Mouse (Mus musculus) brain, adult 2 months (tissue): ENCODE results near the gene H2-M2.
A peak's percentile ranks its signal among the peaks of the same experiment; 100 is the strongest.

Experiments
- DNase-seq: peaks from one replicate; pipeline ENCODE4 v3.0.0; 2011; ENCODE audit warnings: low read depth, low spot score

The H2-M2 gene

DNA sequence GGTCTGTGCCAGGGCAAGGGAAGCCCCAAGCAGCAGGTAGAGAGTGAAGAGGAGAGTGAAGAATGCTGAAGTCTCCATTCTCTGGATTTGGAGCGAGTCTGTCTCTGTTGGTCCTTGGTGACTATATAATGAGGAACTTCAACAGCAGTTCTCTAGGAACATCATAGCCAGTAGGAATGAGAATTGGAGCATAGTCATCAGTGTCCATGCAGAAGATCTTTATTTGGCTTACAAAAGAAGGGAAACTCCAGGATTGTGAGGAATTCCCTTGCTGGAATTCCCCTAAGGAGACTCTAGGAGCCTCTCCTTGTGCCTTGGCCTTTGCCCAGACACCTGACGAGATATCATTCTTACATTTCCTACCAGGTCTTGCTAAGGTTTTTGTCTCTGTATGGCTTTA, at the start of gene H2-M2:
TSS of gene H2-M2 (minus strand) at position 101 of the 400 bp plus-strand sequence.
- DNase-seq: no peak

DNA sequence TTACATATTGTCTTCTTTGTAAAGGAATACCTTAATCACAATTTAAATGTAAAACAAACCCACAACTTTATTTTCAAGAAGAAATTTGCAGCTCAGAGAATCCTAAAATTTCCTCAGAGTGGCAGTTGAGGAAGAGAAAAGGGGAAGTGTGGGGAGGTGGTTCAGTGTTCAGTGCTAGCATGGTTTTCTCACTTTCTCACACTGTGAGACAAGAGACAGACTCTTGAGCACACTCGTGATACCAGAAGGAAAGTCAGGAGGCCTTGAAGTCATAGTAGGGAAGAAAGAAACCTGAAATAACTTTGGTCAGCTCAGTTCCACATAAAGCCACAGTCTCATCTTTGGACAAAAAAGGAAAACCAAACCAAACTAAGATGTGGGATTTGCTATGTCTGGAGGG, 42.1 kb upstream of the H2-M2 start:
- DNase-seq: peak; percentile 55

DNA sequence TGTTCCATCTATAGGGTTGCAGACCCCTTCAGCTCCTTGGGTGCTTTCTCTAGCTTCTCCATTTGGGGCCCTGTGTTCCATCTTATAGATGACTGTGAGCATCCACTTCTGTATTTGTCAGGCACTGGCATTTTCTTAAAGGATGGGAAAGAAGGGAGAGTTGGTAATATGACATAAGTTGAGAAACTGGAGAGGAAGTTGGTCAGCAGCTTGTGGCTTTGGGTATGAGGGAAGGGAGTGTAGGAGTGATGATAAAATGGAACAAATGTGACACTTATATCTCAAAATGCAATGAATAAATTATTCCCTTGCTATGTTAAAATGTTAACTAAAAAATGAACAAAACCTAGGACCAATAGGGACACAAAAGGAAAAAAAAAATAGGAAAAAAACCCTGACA, 41.3 kb upstream of the H2-M2 start:
- DNase-seq: peak; percentile 23

DNA sequence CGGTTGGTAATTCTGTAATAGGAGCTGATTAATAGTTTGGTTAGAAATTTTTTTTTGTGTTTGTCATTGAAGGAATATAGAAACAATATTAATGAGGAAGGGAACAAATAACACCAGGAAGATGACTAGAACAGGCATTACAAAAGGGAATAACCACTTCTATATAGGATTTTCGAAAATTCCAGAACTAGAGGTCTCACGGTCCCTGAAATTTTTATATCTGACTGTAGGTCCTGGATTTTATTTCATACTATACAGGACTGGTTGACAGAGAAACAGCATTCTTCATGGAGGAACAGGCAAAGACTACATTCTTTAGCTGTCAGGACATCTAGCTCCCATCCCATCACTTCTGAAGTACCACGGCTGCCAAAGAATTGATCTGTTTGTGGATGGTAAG, 24.4 kb upstream of the H2-M2 start, which contains the start of gene Olfr111:
TSS of gene Olfr111 (plus strand) at position 301 of the 400 bp plus-strand sequence.
- no peak for DNase-seq

DNA sequence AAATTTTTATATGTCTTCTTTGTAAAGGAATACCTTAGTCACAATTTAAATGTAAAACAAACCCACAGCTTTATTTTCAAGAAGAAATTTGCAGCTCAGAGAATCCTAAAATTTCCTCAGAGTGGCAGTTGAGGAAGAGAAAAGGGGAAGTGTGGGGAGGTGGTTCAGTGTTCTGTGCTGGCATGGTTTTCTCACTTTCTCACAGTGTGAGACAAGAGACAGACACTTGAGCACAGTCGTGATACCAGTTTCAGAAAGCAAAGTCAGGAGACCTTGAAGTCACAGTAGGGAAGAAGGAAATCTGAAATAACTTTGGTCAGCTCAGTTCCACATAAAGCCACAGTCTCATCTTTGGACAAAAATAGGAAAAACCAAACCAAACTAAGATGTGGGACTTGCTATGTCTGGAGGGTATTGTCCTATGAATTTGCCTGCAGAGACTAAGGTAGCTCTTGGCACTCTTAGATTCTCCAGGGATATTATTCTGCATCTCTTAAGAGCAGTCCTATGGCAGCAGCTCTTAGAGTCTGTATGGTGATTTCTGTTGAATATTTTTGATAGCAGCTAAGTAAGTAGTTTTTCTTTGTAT, 8.7 kb upstream of the H2-M2 start, which contains the start of gene Olfr110:
TSS of gene Olfr110 (plus strand) at position 539 of the 589 bp plus-strand sequence.
- DNase-seq: peak; percentile 59

DNA sequence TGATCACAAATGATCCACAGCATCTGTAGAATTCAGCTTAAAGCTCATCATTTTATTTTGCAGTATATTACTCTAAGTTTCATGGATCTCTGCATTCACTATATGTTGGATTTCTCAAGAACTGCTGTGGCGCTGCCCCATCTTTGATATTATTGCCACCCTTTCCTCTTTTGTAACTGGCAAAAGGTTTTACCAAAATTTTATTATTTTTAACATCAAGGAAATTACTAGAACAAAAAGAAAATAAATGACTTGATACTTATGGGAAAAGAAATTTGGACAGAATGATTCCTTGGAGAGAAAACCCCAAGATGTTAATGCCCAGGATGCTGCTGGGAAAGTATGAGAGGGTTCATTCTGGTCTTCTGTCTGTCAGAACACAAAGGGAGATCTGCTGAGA, 24.7 kb downstream of the H2-M2 start, which contains the start of gene Olfr109:
TSS of gene Olfr109 (plus strand) at position 301 of the 400 bp plus-strand sequence.
- no peak for DNase-seq

DNA sequence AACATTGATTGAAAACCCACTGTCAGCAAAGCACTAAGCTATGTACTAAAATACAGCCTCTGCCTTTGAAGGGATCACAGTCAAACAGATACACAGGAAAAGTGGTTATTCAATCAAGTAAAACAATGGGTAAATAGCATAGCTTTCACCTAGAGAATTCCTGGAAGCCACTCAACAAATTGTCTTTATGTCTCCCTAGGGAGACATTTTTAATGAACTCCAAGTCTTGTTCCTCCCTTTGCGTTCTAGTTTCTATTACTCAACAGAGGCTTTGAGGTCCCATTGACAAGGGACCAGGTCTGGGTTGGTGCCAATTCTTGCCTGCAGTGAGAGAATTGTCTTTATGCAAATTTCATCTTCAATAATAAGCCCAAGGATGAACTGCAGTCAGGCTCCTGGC, 38.2 kb downstream of the H2-M2 start, which contains the start of gene Olfr108:
TSS of gene Olfr108 (plus strand) at position 301 of the 400 bp plus-strand sequence.
- DNase-seq: no peak
